Mouse (Mus musculus) liver, adult 2 months (tissue): Measurements from ENCODE around the gene Adra2b. TPM values are rescaled to one million over a fixed set of nuclear protein-coding genes. Genes with fewer than 3 reads are reported as not detected.

Experiments used
- DNase-seq: peaks from one replicate; pipeline ENCODE4 v3.0.0-alpha.2; 2011; ENCODE audit warnings: low read depth, low spot score; ENCODE audit errors: extremely low read depth
- H3K27ac ChIP-seq: fragments of 200-500 bp; replicated peaks from 2 replicates; pipeline ENCODE4 v1.5.1; 2012; ENCODE audit warnings: low read depth, mild to moderate bottlenecking, control low read depth, inconsistent platforms, low read length; ENCODE audit not compliant: insufficient read depth
- H3K27me3 ChIP-seq: fragments of 200-500 bp; 2 replicates; pipeline ENCODE4 v1.6.1; 2012; ENCODE audit warnings: mild to moderate bottlenecking, moderate library complexity, low read length, inconsistent platforms; ENCODE audit not compliant: control insufficient read depth, insufficient read depth
- H3K36me3 ChIP-seq: fragments of 200-500 bp; 2 replicates; pipeline ENCODE4 v1.6.1; 2012; ENCODE audit warnings: low read length, inconsistent platforms; ENCODE audit not compliant: control insufficient read depth, insufficient read depth
- H3K4me1 ChIP-seq: fragments of 200-500 bp; 2 replicates; pipeline ENCODE4 v1.6.1; 2011; ENCODE audit warnings: low read length; ENCODE audit not compliant: control insufficient read depth, insufficient read depth
- H3K4me3 ChIP-seq: fragments of 200-500 bp; 2 replicates; pipeline ENCODE4 v1.5.1; 2011; ENCODE audit warnings: low read depth, mild to moderate bottlenecking, control low read depth, low read length, moderate library complexity; ENCODE audit not compliant: insufficient read depth
- H3K79me2 ChIP-seq: fragments of 200-500 bp; 2 replicates; pipeline ENCODE4 v1.6.1; 2012; ENCODE audit warnings: inconsistent platforms, mild to moderate bottlenecking, low read length, moderate library complexity; ENCODE audit not compliant: control insufficient read depth, insufficient read depth
- H3K9ac ChIP-seq: fragments of 200-500 bp; 2 replicates; pipeline ENCODE4 v1.6.1; 2012; ENCODE audit warnings: low read depth, mild to moderate bottlenecking, control low read depth, inconsistent platforms, low read length
- CTCF ChIP-seq: fragments of 200-500 bp; IDR thresholded peaks from 2 replicates; pipeline ENCODE4 v1.5.1; 2011; ENCODE audit warnings: low read depth, low read length, control low read depth
- POLR2A ChIP-seq: fragments of 200-500 bp; IDR thresholded peaks from 2 replicates; pipeline ENCODE4 v1.6.1; 2011; ENCODE audit warnings: low read length, control low read depth; ENCODE audit not compliant: insufficient read depth; ENCODE audit errors: extremely low read depth
- WGBS: fragments of 180-500 bp; shearing (Covaris S2); methylation state at CpG from one replicate; pipeline ENCODE4 v1.1.7; 2018; 5-methylcytosine and 5-hydroxymethylcytosine counted together
- polyA plus RNA-seq: library from polyadenylated mRNA; depleted of rRNA; stranded (reverse); fragments of >200 nt; gene quantifications from 2 replicates; pipeline ENCODE4 v1.2.3, GENCODE M21; 2012
- total RNA-seq: library from RNA; depleted of rRNA; stranded (reverse); fragments of >200 nt; gene quantifications from 2 replicates; pipeline ENCODE4 v1.2.3, GENCODE M21; 2014

Adra2b gene
- total and polyA plus RNA-seq, 2 experiments = 2.5 to 5.0 TPM

DNA sequence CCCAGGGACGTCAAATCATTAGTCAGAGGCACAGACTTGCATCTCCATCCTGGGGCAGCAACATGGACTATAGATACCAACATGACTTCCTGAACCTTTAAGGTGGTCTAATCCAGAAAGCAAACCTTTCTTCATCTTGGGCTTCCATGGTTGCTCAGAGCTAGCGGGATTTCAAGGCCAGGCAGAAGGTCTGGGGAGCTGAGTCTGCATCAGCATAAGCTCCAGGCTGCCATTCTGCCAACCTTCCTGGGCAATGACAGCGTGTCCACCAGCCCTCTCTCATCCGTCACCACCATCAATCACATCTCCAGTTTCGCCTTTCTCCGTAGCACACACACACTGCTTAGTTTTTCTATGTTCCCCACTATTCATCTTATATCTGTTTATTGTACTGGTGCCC, 23.7 kb upstream of the Adra2b start:
- DNase-seq = no peak
- Histone ChIP-seq H3K4me1 (no peaks in the 10 kb centered on the region), H3K27ac (no peak overlapping the region), H3K4me3 (no peak overlapping the region), H3K36me3 (no peaks in the 10 kb centered on the region), H3K9ac (no peak overlapping the region), H3K27me3 (peaks cover 6% of the 10 kb centered on the region; the same call in 1 of the 2 replicates), H3K79me2 (no peaks in the 10 kb centered on the region)
- TF ChIP-seq POLR2A (no peak), CTCF (no peak)
- WGBS = 86% methylated on average over 6 of the region's 6 CpGs

DNA sequence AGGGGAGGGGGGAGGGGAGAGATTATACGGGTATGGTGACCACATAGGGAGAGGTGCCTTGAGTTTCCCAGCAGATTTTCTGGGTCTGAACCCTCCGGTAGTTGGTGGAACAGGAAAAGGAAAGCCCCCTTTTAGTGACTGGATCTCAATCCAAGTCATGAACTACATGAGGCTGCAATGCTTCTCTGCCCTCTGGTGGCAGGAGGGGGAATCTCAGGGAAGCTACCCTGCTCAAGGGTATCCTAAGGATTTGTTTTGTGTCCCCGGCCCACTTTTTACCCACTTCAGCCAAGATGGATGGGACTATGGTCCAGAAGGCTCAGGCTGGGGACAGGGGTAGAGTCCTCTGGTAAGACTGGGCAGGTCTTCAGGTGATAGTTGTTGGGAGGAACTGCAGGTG, 21.8 kb upstream of the Adra2b start:
- Histone ChIP-seq H3K27me3 (peaks cover 4% of the 10 kb centered on the region; the same call in 1 of the 2 replicates), H3K79me2 (no peaks in the 10 kb centered on the region), H3K4me3 (no peak overlapping the region), H3K36me3 (no peaks in the 10 kb centered on the region), H3K27ac (no peak overlapping the region), H3K9ac (no peak overlapping the region), H3K4me1 (no peaks in the 10 kb centered on the region)
- TF ChIP-seq CTCF = peak; percentile 72; the same call in 1 of the 2 replicates
- no peak for TF ChIP-seq POLR2A
- peak; percentile 22 for DNase-seq
- WGBS = 9% methylated on average over 3 of the region's 3 CpGs

DNA sequence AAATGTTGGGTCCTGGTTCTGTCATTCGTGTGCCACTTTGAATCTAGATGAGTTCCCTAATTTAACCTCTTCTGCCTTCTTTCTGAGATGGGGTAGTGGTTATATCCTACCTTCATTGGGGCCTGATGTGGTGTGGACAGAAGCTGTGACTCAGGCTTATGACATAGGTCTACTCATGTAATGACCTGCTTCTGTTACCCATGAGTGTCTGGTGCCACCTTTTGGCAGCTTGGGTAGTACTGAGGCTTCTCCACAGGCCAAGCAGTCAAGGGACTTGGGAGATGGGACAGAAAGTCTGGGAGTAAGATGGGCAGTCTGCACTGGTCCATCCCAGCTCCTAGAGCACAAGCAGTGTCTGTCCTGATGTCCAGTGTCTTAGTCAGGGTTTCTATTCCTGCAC, 16.7 kb upstream of the Adra2b start:
- no peak overlapping the region for H3K9ac ChIP-seq
- 59% methylated on average over 1 of the region's 1 CpGs for WGBS
- no peak overlapping the region for H3K27ac ChIP-seq
- TF ChIP-seq CTCF = no peak
- H3K27me3 ChIP-seq = no peaks in the 10 kb centered on the region
- no peaks in the 10 kb centered on the region for H3K4me1 ChIP-seq
- no peak for DNase-seq
- H3K79me2 ChIP-seq = no peaks in the 10 kb centered on the region
- no peak overlapping the region for H3K4me3 ChIP-seq
- no peaks in the 10 kb centered on the region for H3K36me3 ChIP-seq

DNA sequence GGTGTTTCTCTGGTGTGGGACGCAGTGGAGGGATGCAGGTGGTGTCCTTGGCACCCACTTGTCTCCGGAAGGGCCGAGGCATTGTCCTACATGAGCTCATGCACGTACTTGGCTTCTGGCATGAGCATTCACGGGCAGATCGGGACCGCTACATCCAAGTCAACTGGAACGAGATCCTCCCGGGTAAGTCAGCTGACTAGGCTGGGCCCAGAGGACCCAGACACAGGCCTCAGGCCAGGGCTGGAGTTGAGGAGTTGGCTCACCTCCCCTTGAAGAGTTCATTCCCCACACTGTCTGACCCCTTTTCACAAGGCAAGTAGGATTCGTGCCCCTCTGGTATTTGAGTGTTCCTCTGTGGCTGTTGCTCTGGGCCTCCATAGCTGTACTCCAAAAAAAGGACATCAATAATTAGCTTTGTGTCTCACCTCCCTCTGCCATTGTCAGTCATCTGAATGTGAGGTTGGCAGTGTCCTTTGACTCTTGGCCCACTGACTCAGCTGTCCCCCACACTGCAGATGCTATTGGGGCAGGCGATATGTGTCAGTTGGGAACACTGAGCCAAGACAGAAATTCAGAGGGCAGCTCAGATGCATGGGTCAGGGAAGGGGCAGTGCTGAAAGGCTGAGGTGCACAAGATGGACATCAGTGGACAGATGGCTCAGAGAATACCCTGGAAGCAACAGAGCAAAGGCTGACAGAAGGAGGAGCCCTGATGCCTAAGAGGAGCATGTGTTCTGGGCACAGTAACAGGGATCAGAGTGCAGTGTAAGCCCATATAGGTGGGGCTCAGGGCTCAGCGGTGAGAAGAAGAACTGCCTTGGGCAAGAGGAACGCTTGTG, 15.6 kb upstream of the Adra2b start:
- H3K27me3 ChIP-seq = no peaks in the 10 kb centered on the region
- no peak overlapping the region for H3K9ac ChIP-seq
- no peaks in the 10 kb centered on the region for H3K36me3 ChIP-seq
- H3K27ac ChIP-seq = no peak overlapping the region
- TF ChIP-seq CTCF (no peak), POLR2A (no peak)
- H3K79me2 ChIP-seq = no peaks in the 10 kb centered on the region
- WGBS = 76% methylated on average over 13 of the region's 13 CpGs
- H3K4me1 ChIP-seq = no peaks in the 10 kb centered on the region
- DNase-seq = no peak
- H3K4me3 ChIP-seq = no peak overlapping the region

DNA sequence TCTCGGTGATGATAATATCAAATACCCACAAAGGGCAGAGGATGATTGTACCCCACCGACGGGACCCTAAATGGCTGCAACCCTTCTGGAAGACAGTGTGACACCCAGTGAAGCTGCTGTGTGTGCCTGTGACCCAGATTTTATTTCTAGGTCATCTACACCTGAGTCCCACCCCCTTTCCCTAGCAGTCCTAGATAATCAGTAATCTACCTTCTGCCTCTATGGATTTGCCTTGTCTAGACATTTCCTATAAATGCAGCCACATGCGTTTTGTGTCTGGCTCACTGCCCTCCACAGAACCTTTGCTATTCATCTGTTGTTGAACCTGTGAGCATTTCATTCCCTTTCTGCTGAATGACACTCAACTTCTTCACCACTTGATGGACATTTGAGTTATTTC, 9.1 kb upstream of the Adra2b start:
- DNase-seq = no peak
- Histone ChIP-seq H3K4me1 (peaks cover 4% of the 10 kb centered on the region; the same call in 1 of the 2 replicates), H3K9ac (no peak overlapping the region), H3K79me2 (no peaks in the 10 kb centered on the region), H3K27me3 (no peaks in the 10 kb centered on the region), H3K36me3 (no peaks in the 10 kb centered on the region), H3K4me3 (no peak overlapping the region), H3K27ac (no peak overlapping the region)
- TF ChIP-seq POLR2A (no peak), CTCF (no peak)
- 36% methylated on average over 4 of the region's 4 CpGs for WGBS

DNA sequence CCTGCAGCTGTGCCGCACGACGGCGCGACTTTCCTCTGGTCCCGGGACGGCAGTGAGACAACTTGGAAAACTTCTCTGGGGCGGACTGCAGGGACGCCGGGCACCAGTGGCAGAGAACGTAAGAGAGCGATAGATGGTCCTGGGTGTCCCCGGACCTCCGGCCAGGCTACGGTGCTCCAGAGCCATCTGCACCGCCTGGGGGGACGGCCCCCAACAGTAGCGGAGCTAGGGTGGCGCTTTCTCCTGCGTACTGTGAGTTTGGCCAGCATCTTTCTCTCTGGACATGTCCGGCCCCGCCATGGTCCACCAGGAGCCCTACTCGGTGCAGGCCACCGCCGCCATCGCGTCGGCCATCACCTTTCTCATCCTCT, 259 bp downstream of the Adra2b start:
- no peaks in the 10 kb centered on the region for H3K36me3 ChIP-seq
- no peak for DNase-seq
- no peaks in the 10 kb centered on the region for H3K4me1 ChIP-seq
- 0 out of 2 replicates have a peak overlapping the region, but pooled peaks have one; percentile 17 for H3K27ac ChIP-seq
- peaks cover 11% of the 10 kb centered on the region for H3K27me3 ChIP-seq
- H3K79me2 ChIP-seq = no peaks in the 10 kb centered on the region
- 3% methylated on average over 28 of the region's 28 CpGs for WGBS
- H3K9ac ChIP-seq = peak overlapping the region; percentile 51
- TF ChIP-seq POLR2A (no peak), CTCF (no peak)
- H3K4me3 ChIP-seq = peak overlapping the region; percentile 55
